Mouse (Mus musculus): ENCODE data around the gene Vpreb1.

DNA sequence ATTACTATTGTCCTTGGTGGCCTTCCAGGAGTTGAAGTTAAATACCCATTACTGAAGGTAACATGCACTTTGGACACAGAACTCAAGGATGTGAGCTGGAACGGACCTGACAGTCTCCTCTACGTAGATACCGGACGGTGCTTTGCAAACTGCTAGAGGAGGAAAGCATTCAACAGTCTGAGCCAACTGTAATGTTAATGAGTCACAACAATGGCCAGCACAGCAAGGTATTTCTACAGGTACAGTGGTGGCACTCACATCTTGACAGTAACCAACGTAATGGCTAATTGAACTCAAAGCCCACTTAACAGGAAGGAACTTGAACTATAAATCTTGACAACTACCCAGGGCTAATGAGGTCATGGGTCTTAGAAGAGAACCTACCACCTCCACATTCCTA, 45.2 kb downstream of the Vpreb1 start:
- TF ChIP-seq POLR2A (IDR thresholded peaks at IDR 0.05; ENCODE audit: extremely low read depth, insufficient read depth, low read length) (no peak), CTCF (IDR thresholded peaks at IDR 0.05; ENCODE audit: low read depth, low read length) (no peak)
